Mouse (Mus musculus): ENCODE data around the gene Knstrn. TPM values are rescaled to one million over a fixed set of nuclear protein-coding genes. Genes with fewer than 3 reads are reported as not detected.

The Knstrn gene
- total RNA-seq, 1 experiment = 36.5 TPM

DNA sequence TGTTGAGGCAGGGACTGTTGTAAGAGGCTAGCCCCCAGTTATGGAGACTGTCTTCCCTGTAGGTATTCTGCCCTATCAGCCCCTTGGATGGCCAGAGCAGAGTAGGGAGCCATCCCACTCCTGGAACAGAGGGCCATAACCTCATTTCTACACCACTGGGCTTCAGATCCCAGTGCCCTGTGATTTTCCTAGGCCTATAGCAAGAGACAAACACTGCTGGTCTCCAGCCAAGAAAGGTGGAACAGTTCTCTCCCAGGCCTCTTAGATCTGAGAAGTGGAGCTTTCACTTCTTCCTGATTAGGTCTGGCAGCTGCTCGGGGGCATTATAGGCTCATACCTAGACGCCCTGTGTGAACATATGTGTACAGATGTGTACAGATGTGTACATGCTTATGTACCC, 37.5 kb upstream of the Knstrn start:
- no peak overlapping the region for H3K9ac ChIP-seq (ENCODE audit: insufficient read depth, low read depth, low read length, poor library complexity, severe bottlenecking)
- H3K27ac ChIP-seq (ENCODE audit: insufficient read depth, low read depth, low read length, poor library complexity, severe bottlenecking) = no peak overlapping the region
- no peaks in the 10 kb centered on the region for H3K36me3 ChIP-seq (ENCODE audit: control insufficient read depth, insufficient read depth, low read length, poor library complexity, severe bottlenecking)
- no peaks in the 10 kb centered on the region for H3K9me3 ChIP-seq (ENCODE audit: control insufficient read depth, insufficient read depth, low read depth, low read length)
- in situ Hi-C loops (cut with MboI; ENCODE audit: low sequenced_read_pairs in 2 of 2, unreplicated experiment in 2 of 2) = no loop called here
- H3K4me3 ChIP-seq (ENCODE audit: insufficient read depth in 1 of 2, low read depth in 1 of 2, low read length in 2 of 2, poor library complexity in 1 of 2, severe bottlenecking in 1 of 2) = no peak overlapping the region
- TF ChIP-seq MAFK (IDR thresholded peaks at IDR 0.05; ENCODE audit: insufficient read depth, low read depth, low read length) (no peak), ZC3H11A (IDR thresholded peaks at IDR 0.05; ENCODE audit: borderline replicate concordance, low read depth, low read length) (no peak), ZNF384 (IDR thresholded peaks at IDR 0.05; ENCODE audit: low read depth, low read length) (no peak), CHD2 (IDR thresholded peaks at IDR 0.05; ENCODE audit: low read depth, low read length) (no peak), HCFC1 (IDR thresholded peaks at IDR 0.05; ENCODE audit: borderline replicate concordance, insufficient read depth, low read length) (no peak)
- H3K4me1 ChIP-seq (ENCODE audit: control insufficient read depth in 2 of 2, insufficient read depth in 2 of 2, low read length in 2 of 2, poor library complexity in 1 of 2) = no peaks in the 10 kb centered on the region
- no peak for DNase-seq (ENCODE audit: low read depth, low spot score)

- H3K36me3 ChIP-seq (ENCODE audit: control insufficient read depth, insufficient read depth, low read length, poor library complexity, severe bottlenecking) = no peaks in the 10 kb centered on the region
- TF ChIP-seq CHD2 (IDR thresholded peaks at IDR 0.05; ENCODE audit: low read depth, low read length) (no peak), ZNF384 (IDR thresholded peaks at IDR 0.05; ENCODE audit: low read depth, low read length) (no peak), ZC3H11A (IDR thresholded peaks at IDR 0.05; ENCODE audit: borderline replicate concordance, low read depth, low read length) (no peak), HCFC1 (IDR thresholded peaks at IDR 0.05; ENCODE audit: borderline replicate concordance, insufficient read depth, low read length) (no peak), MAFK (IDR thresholded peaks at IDR 0.05; ENCODE audit: insufficient read depth, low read depth, low read length) (no peak)
These were observed 35.4 kb upstream of the Knstrn start for GRCm38 (mm10) chr2:118778418-118778817.

GRCm38 (mm10) chr2:118779065-118779464, 34.7 kb upstream of the Knstrn start:
- in situ Hi-C loops (cut with MboI; ENCODE audit: low sequenced_read_pairs in 2 of 2, unreplicated experiment in 2 of 2) = no loop called here
- peak overlapping the region in 1 of 2 experiments; percentile 21; a peak in 2 of 4 replicates for H3K4me3 ChIP-seq (ENCODE audit: insufficient read depth in 1 of 2, low read depth in 1 of 2, low read length in 2 of 2, poor library complexity in 1 of 2, severe bottlenecking in 1 of 2)
- no peaks in the 10 kb centered on the region for H3K36me3 ChIP-seq (ENCODE audit: control insufficient read depth, insufficient read depth, low read length, poor library complexity, severe bottlenecking)
- no peaks in the 10 kb centered on the region for H3K9me3 ChIP-seq (ENCODE audit: control insufficient read depth, insufficient read depth, low read depth, low read length)
- TF ChIP-seq ZNF384 (IDR thresholded peaks at IDR 0.05; ENCODE audit: low read depth, low read length) = no peak
- no peak for TF ChIP-seq CHD2 (IDR thresholded peaks at IDR 0.05; ENCODE audit: low read depth, low read length)
- TF ChIP-seq HCFC1 (IDR thresholded peaks at IDR 0.05; ENCODE audit: borderline replicate concordance, insufficient read depth, low read length) = no peak
- no peak for TF ChIP-seq MAFK (IDR thresholded peaks at IDR 0.05; ENCODE audit: insufficient read depth, low read depth, low read length)
- no peak for TF ChIP-seq ZC3H11A (IDR thresholded peaks at IDR 0.05; ENCODE audit: borderline replicate concordance, low read depth, low read length)
- no peak for DNase-seq (ENCODE audit: low read depth, low spot score)
- no peak overlapping the region for H3K27ac ChIP-seq (ENCODE audit: insufficient read depth, low read depth, low read length, poor library complexity, severe bottlenecking)
- H3K9ac ChIP-seq (ENCODE audit: insufficient read depth, low read depth, low read length, poor library complexity, severe bottlenecking) = no peak overlapping the region; the same call in 1 of the 2 replicates
- H3K4me1 ChIP-seq (ENCODE audit: control insufficient read depth in 2 of 2, insufficient read depth in 2 of 2, low read length in 2 of 2, poor library complexity in 1 of 2) = no peaks in the 10 kb centered on the region

More at GRCm38 (mm10) chr2:118778418-118778817, 35.4 kb upstream of the Knstrn start:
- no peak for DNase-seq (ENCODE audit: low read depth, low spot score)
- in situ Hi-C loops (cut with MboI; ENCODE audit: low sequenced_read_pairs in 2 of 2, unreplicated experiment in 2 of 2) = no loop called here
- Histone ChIP-seq H3K9ac (ENCODE audit: insufficient read depth, low read depth, low read length, poor library complexity, severe bottlenecking) (no peak overlapping the region), H3K27ac (ENCODE audit: insufficient read depth, low read depth, low read length, poor library complexity, severe bottlenecking) (no peak overlapping the region), H3K9me3 (ENCODE audit: control insufficient read depth, insufficient read depth, low read depth, low read length) (no peaks in the 10 kb centered on the region), H3K4me3 (ENCODE audit: insufficient read depth in 1 of 2, low read depth in 1 of 2, low read length in 2 of 2, poor library complexity in 1 of 2, severe bottlenecking in 1 of 2) (no peak overlapping the region), H3K4me1 (ENCODE audit: control insufficient read depth in 2 of 2, insufficient read depth in 2 of 2, low read length in 2 of 2, poor library complexity in 1 of 2) (no peaks in the 10 kb centered on the region)

GRCm38 (mm10) chr2:118779504-118780480, 34.0 kb upstream of the Knstrn start, which contains the start of gene Disp2:
Disp2 (plus strand) TSS chr2:118779719.
- no peaks in the 10 kb centered on the region for H3K4me1 ChIP-seq (ENCODE audit: control insufficient read depth in 2 of 2, insufficient read depth in 2 of 2, low read length in 2 of 2, poor library complexity in 1 of 2)
- H3K27ac ChIP-seq (ENCODE audit: insufficient read depth, low read depth, low read length, poor library complexity, severe bottlenecking) = no peak within 1 kb of the TSS
- TF ChIP-seq MAFK (IDR thresholded peaks at IDR 0.05; ENCODE audit: insufficient read depth, low read depth, low read length) = no peak
- no peak for TF ChIP-seq ZC3H11A (IDR thresholded peaks at IDR 0.05; ENCODE audit: borderline replicate concordance, low read depth, low read length)
- no peak for TF ChIP-seq CHD2 (IDR thresholded peaks at IDR 0.05; ENCODE audit: low read depth, low read length)
- peak; percentile 84 for DNase-seq (ENCODE audit: low read depth, low spot score)
- no peaks in the 10 kb centered on the region for H3K9me3 ChIP-seq (ENCODE audit: control insufficient read depth, insufficient read depth, low read depth, low read length)
- in situ Hi-C loops (cut with MboI; ENCODE audit: low sequenced_read_pairs in 2 of 2, unreplicated experiment in 2 of 2) = no loop called here
- no peak within 1 kb of the TSS; the same call in 1 of the 2 replicates for H3K9ac ChIP-seq (ENCODE audit: insufficient read depth, low read depth, low read length, poor library complexity, severe bottlenecking)
- peak within 1 kb of the TSS in 1 of 2 experiments; percentile 27; a peak in 3 of 4 replicates for H3K4me3 ChIP-seq (ENCODE audit: insufficient read depth in 1 of 2, low read depth in 1 of 2, low read length in 2 of 2, poor library complexity in 1 of 2, severe bottlenecking in 1 of 2)
- H3K36me3 ChIP-seq (ENCODE audit: control insufficient read depth, insufficient read depth, low read length, poor library complexity, severe bottlenecking) = no peaks in the 10 kb centered on the region

Measured in ES-E14 (cell line).